Mouse (Mus musculus): ENCODE measurements around the gene Stac2.

Gene Stac2

GRCm38 (mm10) chr11:98021118-98021517 lies 32.1 kb downstream of the Stac2 start:
- no peak for DNase-seq (ENCODE audit: extremely low spot score)

GRCm38 (mm10) chr11:98020710-98021109 lies 32.6 kb downstream of the Stac2 start:
- no peak for DNase-seq (ENCODE audit: extremely low spot score)

GRCm38 (mm10) chr11:98019883-98020610 lies 33.2 kb downstream of the Stac2 start:
- no peak for DNase-seq (ENCODE audit: extremely low spot score)

- peak; percentile 47 for DNase-seq (ENCODE audit: extremely low spot score)
Measured at GRCm38 (mm10) chr11:98018858-98019641, 34.2 kb downstream of the Stac2 start.

- no peak for DNase-seq (ENCODE audit: extremely low spot score)
Measured at GRCm38 (mm10) chr11:98018222-98018621, 35.0 kb downstream of the Stac2 start.

GRCm38 (mm10) chr11:98016824-98017223 lies 36.4 kb downstream of the Stac2 start:
- DNase-seq (ENCODE audit: extremely low spot score) = no peak

- DNase-seq (ENCODE audit: extremely low spot score) = no peak
Measured at GRCm38 (mm10) chr11:98016177-98016576, 37.1 kb downstream of the Stac2 start.

GRCm38 (mm10) chr11:98012831-98013230 lies 40.4 kb downstream of the Stac2 start:
- DNase-seq (ENCODE audit: extremely low spot score) = no peak

- DNase-seq (ENCODE audit: extremely low spot score) = no peak
Measured at GRCm38 (mm10) chr11:98011716-98012115, 41.5 kb downstream of the Stac2 start.

GRCm38 (mm10) chr11:98008087-98008486 lies 45.2 kb downstream of the Stac2 start:
- DNase-seq (ENCODE audit: extremely low spot score) = no peak

GRCm38 (mm10) chr11:98005686-98006085 lies 47.6 kb downstream of the Stac2 start:
- no peak for DNase-seq (ENCODE audit: extremely low spot score)

- DNase-seq (ENCODE audit: extremely low spot score) = no peak
Measured at GRCm38 (mm10) chr11:98005076-98005475, 48.2 kb downstream of the Stac2 start.

GRCm38 (mm10) chr11:98004161-98004560 lies 49.1 kb downstream of the Stac2 start:
- no peak for DNase-seq (ENCODE audit: extremely low spot score)

- DNase-seq (ENCODE audit: extremely low spot score) = no peak
Measured at GRCm38 (mm10) chr11:98003171-98003671, 50.0 kb downstream of the Stac2 start.

GRCm38 (mm10) chr11:98002627-98003026 lies 50.6 kb downstream of the Stac2 start:
- peak; percentile 82 for DNase-seq (ENCODE audit: extremely low spot score)

GRCm38 (mm10) chr11:98001986-98002385 lies 51.3 kb downstream of the Stac2 start:
- DNase-seq (ENCODE audit: extremely low spot score) = no peak

- no peak for DNase-seq (ENCODE audit: extremely low spot score)
Measured at GRCm38 (mm10) chr11:98001351-98001824, 51.9 kb downstream of the Stac2 start.

- DNase-seq (ENCODE audit: extremely low spot score) = no peak
Measured at GRCm38 (mm10) chr11:98000378-98001140, 52.7 kb downstream of the Stac2 start.

- no peak for DNase-seq (ENCODE audit: extremely low spot score)
Measured at GRCm38 (mm10) chr11:97999748-98000147, 53.5 kb downstream of the Stac2 start.

GRCm38 (mm10) chr11:97998898-97999608 lies 54.2 kb downstream of the Stac2 start:
- DNase-seq (ENCODE audit: extremely low spot score) = no peak

GRCm38 (mm10) chr11:97998074-97998793 lies 55.0 kb downstream of the Stac2 start:
- DNase-seq (ENCODE audit: extremely low spot score) = no peak
